Mouse (Mus musculus) midbrain, embryonic 11.5 days (tissue): ENCODE data around the gene Fam129b. TPM values are rescaled to one million over a fixed set of nuclear protein-coding genes. Genes with fewer than 3 reads are reported as not detected.
A peak's percentile ranks its signal among the peaks of the same experiment; 100 is the strongest.

Experiments
- ATAC-seq: fragments of 200-750 bp; cut with Nextera tagmentation; 2 replicates; pipeline ENCODE4 v1.8.0; 2017; ENCODE audit warnings: moderate TSS enrichment, moderate library complexity; ENCODE audit not compliant: low FRiP score
- DNase-seq: peaks from one replicate; pipeline ENCODE4 v3.0.0; 2015; ENCODE audit warnings: low spot score; ENCODE audit errors: missing footprints
- H3K27ac ChIP-seq: fragments of 300-500 bp; sonication (generic); 2 replicates; pipeline ENCODE4 v1.5.1; 2014; ENCODE audit warnings: low read depth, low read length
- H3K27me3 ChIP-seq: fragments of 300-500 bp; sonication (generic); 2 replicates; pipeline ENCODE4 v1.6.1; 2014; ENCODE audit warnings: mild to moderate bottlenecking, low read length, moderate library complexity, mixed read lengths; ENCODE audit not compliant: control insufficient read depth, insufficient read depth
- H3K36me3 ChIP-seq: fragments of 300-500 bp; sonication (generic); 2 replicates; pipeline ENCODE4 v1.6.1; 2014; ENCODE audit warnings: mild to moderate bottlenecking, low read length, moderate library complexity, mixed read lengths; ENCODE audit not compliant: control insufficient read depth, insufficient read depth
- H3K4me1 ChIP-seq: fragments of 300-500 bp; sonication (generic); 2 replicates; pipeline ENCODE4 v1.6.1; 2014; ENCODE audit warnings: low read length; ENCODE audit not compliant: control insufficient read depth, insufficient read depth
- H3K4me2 ChIP-seq: fragments of 300-500 bp; sonication (generic); 2 replicates; pipeline ENCODE4 v1.6.1; 2014; ENCODE audit warnings: mild to moderate bottlenecking, moderate library complexity
- H3K4me3 ChIP-seq: fragments of 300-500 bp; sonication (generic); 2 replicates; pipeline ENCODE4 v1.5.1; 2014; ENCODE audit warnings: low read depth, low read length
- H3K9ac ChIP-seq: fragments of 300-500 bp; sonication (generic); 2 replicates; pipeline ENCODE4 v1.6.1; 2014; ENCODE audit warnings: low read length
- H3K9me3 ChIP-seq: fragments of 300-500 bp; sonication (generic); 2 replicates; pipeline ENCODE4 v1.6.1; 2016; ENCODE audit warnings: low read length; ENCODE audit not compliant: control insufficient read depth
- WGBS: fragments of 180-500 bp; shearing (Covaris S2); extraction: QIAGEN DNeasy Blood & Tissue Kit; methylation state at CpG from one replicate; pipeline ENCODE4 v1.1.7; 2014; 5-methylcytosine and 5-hydroxymethylcytosine counted together
- polyA plus RNA-seq: library from polyadenylated mRNA; unstranded; fragments of >200 nt; fragmentation: Nextera tagmentation; extraction: Ambion mirVana; gene quantifications from 2 replicates; pipeline ENCODE4 v1.2.1, GENCODE M21; 2014

Fam129b gene
- polyA plus RNA-seq, 1 experiment from 2014 or later: 10.6 TPM

DNA sequence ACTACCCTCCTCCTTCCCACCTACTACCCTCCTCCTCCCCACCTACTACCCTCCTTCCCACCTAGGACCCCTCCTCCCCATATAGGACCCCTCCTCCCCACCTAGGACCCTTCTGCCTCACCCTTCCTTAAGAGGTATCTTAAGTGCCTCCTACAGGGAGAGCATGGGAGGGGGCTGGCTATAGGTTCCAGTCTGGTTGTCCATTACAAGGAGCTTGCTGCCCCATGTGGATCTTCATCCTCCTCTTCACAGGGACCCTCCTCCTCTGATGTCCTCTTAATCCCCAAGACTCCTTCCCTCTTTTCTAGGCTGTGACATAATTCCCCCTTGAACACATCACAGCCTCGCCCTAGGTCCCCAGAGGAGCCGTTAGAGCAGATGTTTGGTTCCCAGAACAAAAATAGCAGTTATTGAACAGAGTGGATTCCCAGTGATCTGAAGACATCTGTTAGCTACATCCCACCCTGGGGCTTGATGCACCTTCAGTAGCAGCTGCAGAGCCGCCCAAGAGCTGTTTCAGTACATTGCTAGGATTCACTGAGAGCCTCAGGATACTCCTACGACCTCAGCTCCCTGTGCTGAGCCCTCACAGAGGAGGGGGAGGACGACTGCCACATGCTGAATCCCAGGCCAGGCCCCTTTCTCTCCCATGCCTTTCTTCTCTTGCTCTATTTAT, 20.0 kb upstream of the Fam129b start:
- DNase-seq: no peak
- H3K36me3 ChIP-seq: no peaks in the 10 kb centered on the region
- H3K9me3 ChIP-seq: no peaks in the 10 kb centered on the region
- peaks cover 4% of the 10 kb centered on the region for H3K27me3 ChIP-seq
- H3K9ac ChIP-seq: no peak overlapping the region
- H3K4me1 ChIP-seq: no peaks in the 10 kb centered on the region; the same call in 1 of the 2 replicates
- no peak overlapping the region for H3K27ac ChIP-seq
- H3K4me2 ChIP-seq: no peak overlapping the region
- WGBS: 46% methylated on average over 5 of the region's 5 CpGs
- no peak for ATAC-seq
- H3K4me3 ChIP-seq: no peak overlapping the region

DNA sequence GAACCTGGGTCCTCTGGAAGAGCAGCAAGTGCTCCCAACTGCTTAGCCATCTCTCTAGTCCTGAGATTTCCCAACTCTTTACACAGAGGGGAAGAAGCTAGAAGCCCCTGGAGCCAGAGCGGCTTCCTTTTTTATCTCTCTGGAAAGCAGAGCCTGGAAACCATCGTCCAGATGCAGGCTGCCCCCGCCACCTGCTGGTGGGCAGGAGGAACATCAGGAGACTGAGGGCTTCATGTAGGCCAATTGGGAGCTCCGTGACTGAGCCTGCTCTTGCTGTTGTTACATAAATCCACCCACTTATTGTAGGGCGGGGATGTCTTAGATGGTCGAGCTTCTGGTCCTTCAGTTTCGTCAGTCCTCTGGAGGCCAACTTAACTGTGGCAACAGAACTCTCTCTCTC, 18.3 kb upstream of the Fam129b start:
- ATAC-seq (peak; percentile 56; the same call in 1 of the 2 replicates), DNase-seq (peak; percentile 94)
- H3K4me2 ChIP-seq: no peak overlapping the region
- H3K9me3 ChIP-seq: no peaks in the 10 kb centered on the region
- H3K9ac ChIP-seq: no peak overlapping the region
- H3K36me3 ChIP-seq: no peaks in the 10 kb centered on the region
- no peaks in the 10 kb centered on the region for H3K27me3 ChIP-seq
- H3K4me1 ChIP-seq: no peaks in the 10 kb centered on the region; the same call in 1 of the 2 replicates
- no peak overlapping the region for H3K27ac ChIP-seq
- WGBS: 0% methylated on average over 7 of the region's 7 CpGs
- H3K4me3 ChIP-seq: no peak overlapping the region

DNA sequence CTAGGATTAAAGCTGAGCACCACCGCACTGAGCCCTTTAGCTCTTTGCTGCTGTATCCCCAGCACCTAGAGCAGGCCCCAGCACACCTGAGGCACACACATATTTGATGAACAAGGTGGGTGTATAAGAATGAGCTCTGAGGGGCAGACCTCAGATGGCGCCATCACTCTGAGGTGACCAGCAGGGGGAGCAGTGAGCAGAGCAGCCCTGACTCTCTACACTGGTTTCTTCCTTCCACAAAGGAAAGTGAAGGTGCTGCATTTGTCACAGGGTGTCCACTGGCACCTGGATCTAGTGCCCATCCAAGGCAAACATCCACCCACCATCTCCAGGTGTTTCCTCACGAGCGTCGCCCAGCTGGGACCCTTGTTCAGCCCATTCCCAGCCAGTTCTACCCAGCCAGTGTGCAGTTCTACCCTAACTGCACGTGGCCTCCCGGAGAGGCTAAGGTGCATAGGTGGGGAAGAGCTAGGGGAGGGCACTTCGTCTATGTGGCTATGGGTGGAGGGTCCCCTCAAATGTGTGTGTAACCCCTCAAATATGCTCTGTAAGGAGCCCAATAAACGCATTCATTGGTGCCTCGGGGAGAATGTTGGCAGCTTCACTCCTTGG, 16.8 kb upstream of the Fam129b start:
- Histone ChIP-seq H3K36me3 (no peaks in the 10 kb centered on the region), H3K27ac (no peak overlapping the region), H3K9ac (no peak overlapping the region; the same call in 1 of the 2 replicates), H3K4me3 (no peak overlapping the region), H3K9me3 (no peaks in the 10 kb centered on the region), H3K27me3 (no peaks in the 10 kb centered on the region), H3K4me2 (no peak overlapping the region), H3K4me1 (no peaks in the 10 kb centered on the region; the same call in 1 of the 2 replicates)
- WGBS: 48% methylated on average over 10 of the region's 10 CpGs
- peak; percentile 93 for DNase-seq
- ATAC-seq: peak; percentile 69; the same call in 1 of the 2 replicates

DNA sequence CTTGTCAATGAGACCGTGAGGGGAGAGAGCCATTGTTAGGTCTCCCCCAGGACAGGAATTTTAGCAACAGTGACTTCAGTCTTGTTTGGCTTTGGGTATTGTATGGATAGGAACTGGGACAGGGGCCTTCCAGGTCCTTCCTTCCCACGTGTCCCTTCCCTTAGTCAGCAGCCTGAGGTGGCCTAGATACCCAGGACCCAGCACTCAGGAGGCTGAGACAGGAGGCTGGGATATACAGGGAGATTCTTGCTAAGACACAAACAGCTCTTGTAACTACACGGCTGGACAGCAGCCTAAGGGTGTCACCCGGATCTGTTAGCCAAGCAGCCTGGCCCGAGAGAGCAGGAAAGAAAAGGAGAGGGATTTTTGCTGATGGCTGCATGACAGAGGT, 16.3 kb upstream of the Fam129b start:
- H3K27ac ChIP-seq: no peak overlapping the region
- DNase-seq: no peak
- no peak for ATAC-seq
- 79% methylated on average over 5 of the region's 5 CpGs for WGBS
- H3K4me1 ChIP-seq: no peaks in the 10 kb centered on the region; the same call in 1 of the 2 replicates
- no peak overlapping the region for H3K4me2 ChIP-seq
- no peak overlapping the region for H3K4me3 ChIP-seq
- no peak overlapping the region for H3K9ac ChIP-seq
- no peaks in the 10 kb centered on the region for H3K9me3 ChIP-seq
- H3K36me3 ChIP-seq: no peaks in the 10 kb centered on the region
- H3K27me3 ChIP-seq: no peaks in the 10 kb centered on the region

DNA sequence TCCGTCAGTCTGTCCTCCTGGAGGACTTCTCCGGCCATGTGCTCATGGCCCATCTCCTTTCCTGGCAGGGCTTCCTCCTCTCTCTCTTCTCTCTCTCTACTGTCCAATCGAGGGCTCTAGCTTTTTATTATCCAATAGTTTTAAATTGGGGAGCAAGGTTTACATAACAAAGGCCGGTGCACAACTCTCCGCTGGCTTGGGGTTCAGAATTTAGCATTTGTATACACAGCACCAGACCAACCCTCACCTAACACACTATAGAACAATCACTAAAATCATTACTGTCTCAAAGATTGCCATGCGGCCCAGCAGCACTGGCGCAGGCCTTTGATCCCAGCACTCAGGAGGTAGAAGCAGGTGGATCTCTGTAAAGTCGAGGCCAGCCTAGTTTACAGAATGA, 15.1 kb upstream of the Fam129b start:
- Histone ChIP-seq H3K9me3 (no peaks in the 10 kb centered on the region), H3K36me3 (no peaks in the 10 kb centered on the region), H3K9ac (no peak overlapping the region), H3K4me2 (no peak overlapping the region), H3K4me1 (no peaks in the 10 kb centered on the region; the same call in 1 of the 2 replicates), H3K27me3 (no peaks in the 10 kb centered on the region), H3K4me3 (no peak overlapping the region), H3K27ac (no peak overlapping the region)
- 87% methylated on average over 8 of the region's 8 CpGs for WGBS
- DNase-seq (no peak), ATAC-seq (no peak)

DNA sequence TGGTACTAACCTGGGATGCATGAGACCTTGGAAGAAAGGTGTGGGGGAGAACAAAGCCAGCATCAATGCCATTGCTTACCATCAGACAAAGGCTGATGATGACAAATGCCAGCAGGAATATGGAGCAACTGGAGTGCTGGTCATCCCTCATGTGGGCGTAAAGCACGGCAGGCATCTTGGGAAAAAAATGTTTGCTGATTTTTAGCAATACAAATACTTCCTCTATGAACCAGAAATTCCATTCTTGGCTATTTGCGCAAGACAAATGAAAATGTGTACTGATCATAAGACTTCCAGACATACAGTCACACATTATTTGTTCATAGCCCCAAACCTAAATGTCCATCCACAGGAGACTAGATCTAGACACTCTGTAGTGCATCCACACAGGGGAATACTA, 12.6 kb upstream of the Fam129b start:
- H3K36me3 ChIP-seq: no peaks in the 10 kb centered on the region
- 93% methylated on average over 3 of the region's 3 CpGs for WGBS
- H3K27ac ChIP-seq: no peak overlapping the region
- H3K9ac ChIP-seq: no peak overlapping the region
- H3K4me2 ChIP-seq: no peak overlapping the region
- ATAC-seq: no peak
- DNase-seq: no peak
- H3K4me3 ChIP-seq: no peak overlapping the region
- H3K9me3 ChIP-seq: no peaks in the 10 kb centered on the region
- H3K4me1 ChIP-seq: no peaks in the 10 kb centered on the region
- no peaks in the 10 kb centered on the region for H3K27me3 ChIP-seq

DNA sequence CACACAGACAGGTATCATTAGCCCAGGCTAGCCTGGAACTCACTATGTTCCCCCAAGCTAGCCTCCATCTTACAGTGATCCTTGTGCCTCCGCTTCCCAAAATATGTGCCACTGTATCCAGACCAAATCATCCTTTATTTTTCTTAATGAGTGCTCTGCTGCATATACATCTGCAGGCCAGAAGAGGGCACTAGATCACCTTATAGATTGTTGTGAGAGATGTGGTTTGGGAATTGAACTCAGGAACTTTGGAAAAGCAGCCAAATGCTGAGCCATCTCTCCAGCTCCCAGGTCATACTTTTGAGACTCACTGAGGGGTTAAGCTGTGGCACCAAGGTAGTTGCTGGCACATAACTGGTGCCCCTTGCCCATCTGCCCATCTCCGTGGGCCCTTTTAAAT, 11.2 kb upstream of the Fam129b start:
- H3K4me1 ChIP-seq: no peaks in the 10 kb centered on the region
- WGBS: 57% methylated on average over 2 of the region's 2 CpGs
- H3K27me3 ChIP-seq: no peaks in the 10 kb centered on the region
- no peak overlapping the region for H3K4me3 ChIP-seq
- H3K4me2 ChIP-seq: no peak overlapping the region
- peak; percentile 89 for DNase-seq
- H3K27ac ChIP-seq: no peak overlapping the region
- no peak overlapping the region for H3K9ac ChIP-seq
- ATAC-seq: no peak
- no peaks in the 10 kb centered on the region for H3K36me3 ChIP-seq
- no peaks in the 10 kb centered on the region for H3K9me3 ChIP-seq

DNA sequence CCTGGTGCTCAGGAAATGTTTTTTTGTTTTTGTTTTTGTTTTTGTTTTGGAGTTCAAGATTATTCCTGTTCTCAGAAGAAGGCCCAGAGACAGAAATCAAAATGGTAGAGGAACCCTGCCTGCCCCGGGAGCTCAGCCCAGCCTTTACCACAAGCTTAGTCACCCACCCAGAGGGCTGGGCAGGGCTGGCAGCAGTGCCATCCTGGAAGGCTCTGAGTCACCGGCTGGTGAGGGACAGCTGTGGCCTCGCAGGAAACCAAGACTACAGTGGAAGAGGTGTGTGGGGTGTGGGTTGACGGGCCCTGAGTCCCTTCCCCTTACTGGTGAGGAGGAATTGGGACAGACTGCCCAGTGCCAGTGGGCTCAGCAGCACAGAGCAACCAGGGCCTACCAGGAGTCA, 8.6 kb upstream of the Fam129b start:
- no peaks in the 10 kb centered on the region for H3K9me3 ChIP-seq
- H3K36me3 ChIP-seq: no peaks in the 10 kb centered on the region
- 84% methylated on average over 4 of the region's 4 CpGs for WGBS
- H3K4me3 ChIP-seq: no peak overlapping the region
- H3K9ac ChIP-seq: no peak overlapping the region
- H3K4me1 ChIP-seq: no peaks in the 10 kb centered on the region
- H3K27ac ChIP-seq: no peak overlapping the region
- ATAC-seq (no peak), DNase-seq (no peak)
- no peaks in the 10 kb centered on the region for H3K27me3 ChIP-seq
- no peak overlapping the region for H3K4me2 ChIP-seq

DNA sequence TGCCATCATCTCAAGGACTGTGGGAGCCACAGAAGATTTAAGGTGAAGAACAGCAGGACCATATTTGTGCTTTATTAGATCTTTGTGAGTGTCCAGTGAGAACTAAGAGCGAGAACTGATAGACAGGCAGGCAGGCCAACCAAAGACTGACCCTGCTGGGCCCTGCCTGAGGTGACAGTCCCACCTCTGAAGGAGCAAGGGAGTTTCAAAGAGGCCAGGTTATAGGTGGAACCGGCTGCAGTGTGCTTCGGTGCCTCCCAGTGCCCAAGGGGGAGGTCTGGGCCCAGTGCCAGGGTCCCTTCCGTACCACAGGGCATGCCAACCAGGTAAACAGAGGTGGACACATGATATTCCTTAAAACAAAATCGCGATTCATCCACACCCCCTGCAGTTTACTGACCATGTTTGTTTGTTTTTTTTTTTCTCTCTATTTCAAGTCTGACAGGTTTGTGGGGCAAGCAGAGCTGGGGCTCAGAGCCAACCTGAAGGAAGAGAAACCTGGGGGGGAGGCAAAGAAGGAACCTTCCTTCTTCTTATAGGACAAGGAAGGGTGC, 6.1 kb upstream of the Fam129b start:
- Histone ChIP-seq H3K4me3 (no peak overlapping the region), H3K4me2 (no peak overlapping the region), H3K36me3 (no peaks in the 10 kb centered on the region), H3K9ac (no peak overlapping the region), H3K27ac (no peak overlapping the region), H3K4me1 (peaks cover 4% of the 10 kb centered on the region), H3K9me3 (no peaks in the 10 kb centered on the region), H3K27me3 (no peaks in the 10 kb centered on the region)
- WGBS: 69% methylated on average over 6 of the region's 6 CpGs
- DNase-seq: no peak
- ATAC-seq: no peak
